Mouse (Mus musculus) forebrain, embryonic 14.5 days (tissue): Measurements from ENCODE around the gene Afap1. TPM values are rescaled to one million over a fixed set of nuclear protein-coding genes. Genes with fewer than 3 reads are reported as not detected.

Experiments used
- ATAC-seq: fragments of 200-750 bp; cut with Nextera tagmentation; 2 replicates; pipeline ENCODE4 v1.8.0; 2017; ENCODE audit warnings: mild to moderate bottlenecking, moderate library complexity
- DNase-seq: peaks from one replicate; pipeline ENCODE4 v3.0.0-alpha.2; 2015; ENCODE audit warnings: low spot score
- H3K27ac ChIP-seq: fragments of 300-500 bp; sonication (generic); 2 replicates; pipeline ENCODE4 v1.5.1; 2014; ENCODE audit warnings: low read depth, mild to moderate bottlenecking, control low read depth, low read length, moderate library complexity
- H3K27me3 ChIP-seq: fragments of 300-500 bp; sonication (generic); replicated peaks from 2 replicates; pipeline ENCODE4 v1.6.1; 2014; ENCODE audit warnings: low read length, control low read depth, mixed read lengths; ENCODE audit not compliant: control insufficient read depth, insufficient read depth
- H3K36me3 ChIP-seq: fragments of 300-500 bp; sonication (generic); 2 replicates; pipeline ENCODE4 v1.6.1; 2014; ENCODE audit warnings: low read length, control low read depth; ENCODE audit not compliant: control insufficient read depth, insufficient read depth
- H3K4me1 ChIP-seq: fragments of 300-500 bp; sonication (generic); 2 replicates; pipeline ENCODE4 v1.6.1; 2014; ENCODE audit warnings: antibody characterized with exemption, low read length, control low read depth; ENCODE audit not compliant: control insufficient read depth, insufficient read depth
- H3K4me2 ChIP-seq: fragments of 300-500 bp; sonication (generic); 2 replicates; pipeline ENCODE4 v1.6.1; 2014; ENCODE audit warnings: mild to moderate bottlenecking, control low read depth, low read length
- H3K4me3 ChIP-seq: fragments of 300-500 bp; sonication (generic); 2 replicates; pipeline ENCODE4 v1.5.1; 2014; ENCODE audit warnings: low read depth, low read length, control low read depth
- H3K9ac ChIP-seq: fragments of 300-500 bp; sonication (generic); 2 replicates; pipeline ENCODE4 v1.6.1; 2014; ENCODE audit warnings: mild to moderate bottlenecking, low read length, control low read depth, moderate library complexity
- H3K9me3 ChIP-seq: fragments of 300-500 bp; sonication (generic); replicated peaks from 2 replicates; pipeline ENCODE4 v1.6.1; 2016; ENCODE audit warnings: low read length, control low read depth, mixed read lengths; ENCODE audit not compliant: control insufficient read depth
- WGBS: fragments of 180-500 bp; shearing (Covaris S2); extraction: QIAGEN DNeasy Blood & Tissue Kit; methylation state at CpG from one replicate; pipeline ENCODE4 v1.1.7; 2014; 5-methylcytosine and 5-hydroxymethylcytosine counted together
- polyA plus RNA-seq: library from polyadenylated mRNA; unstranded; fragments of >200 nt; fragmentation: Nextera tagmentation; extraction: Ambion mirVana; gene quantifications from 2 replicates; pipeline ENCODE4 v1.2.1, GENCODE M21; 2014

The Afap1 gene
- polyA plus RNA-seq, 1 experiment from 2014 or later, result 36.9 TPM

DNA sequence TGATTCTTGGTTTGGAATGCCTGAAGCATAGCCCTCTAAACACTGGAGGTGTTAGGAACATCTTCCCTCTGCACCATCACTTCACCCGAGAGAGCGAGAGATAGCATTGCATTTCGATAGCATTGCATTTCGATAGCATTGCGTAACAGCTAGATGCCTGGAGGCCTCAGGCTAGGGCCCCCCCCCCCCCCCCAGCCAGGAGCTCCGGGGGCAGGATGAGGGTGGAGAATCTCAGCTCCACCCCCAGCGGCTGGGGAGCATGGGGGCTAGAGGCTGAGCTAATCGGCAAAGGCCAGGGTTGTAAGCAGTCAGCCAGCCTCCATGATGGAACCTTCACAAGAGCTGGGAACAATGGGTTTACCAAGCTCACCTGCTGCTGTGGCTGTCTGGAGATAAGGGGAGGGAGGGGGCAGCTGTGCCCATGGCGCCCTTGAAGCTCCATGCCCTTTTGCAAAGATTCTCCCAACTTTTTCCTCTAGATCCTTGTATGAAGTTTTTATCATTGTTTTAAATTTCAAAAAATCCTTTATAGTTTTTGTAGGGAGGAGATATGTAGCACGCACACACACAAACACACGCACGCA, 8.2 kb downstream of the Afap1 start:
- H3K27me3 ChIP-seq, result no peaks in the 10 kb centered on the region
- ATAC-seq (peak; percentile 21; the same call in 1 of the 2 replicates), DNase-seq (no peak)
- no peak overlapping the region for H3K4me2 ChIP-seq
- no peaks in the 10 kb centered on the region for H3K9me3 ChIP-seq
- 49% methylated on average over 12 of the region's 12 CpGs for WGBS
- no peak overlapping the region for H3K27ac ChIP-seq
- no peak overlapping the region; the same call in 1 of the 2 replicates for H3K9ac ChIP-seq
- H3K4me3 ChIP-seq, result no peak overlapping the region
- peaks cover 31% of the 10 kb centered on the region for H3K4me1 ChIP-seq
- peaks cover 3% of the 10 kb centered on the region; the same call in 1 of the 2 replicates for H3K36me3 ChIP-seq

DNA sequence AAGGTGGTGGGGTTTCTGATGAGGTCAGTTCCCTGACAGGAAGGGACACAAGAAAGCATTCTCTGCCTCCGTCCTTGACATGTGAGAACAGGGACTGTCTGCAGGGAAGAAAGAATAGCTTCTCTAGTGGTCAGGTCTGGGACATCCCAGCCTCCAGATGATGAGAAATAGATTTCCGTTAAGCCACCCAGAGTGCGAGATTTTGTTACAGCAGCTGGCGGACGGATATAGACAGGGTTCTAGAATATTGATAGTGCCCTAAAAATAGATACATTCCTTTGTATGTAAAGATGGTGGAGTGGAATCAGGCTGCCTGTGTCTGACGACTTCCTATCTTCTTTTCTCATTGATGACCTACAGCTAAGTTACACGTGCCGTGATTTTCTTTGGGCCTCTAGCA, 10.3 kb downstream of the Afap1 start:
- Histone ChIP-seq H3K4me3 (no peak overlapping the region), H3K4me2 (no peak overlapping the region), H3K9me3 (no peaks in the 10 kb centered on the region), H3K27ac (no peak overlapping the region), H3K4me1 (peaks cover 33% of the 10 kb centered on the region), H3K27me3 (no peaks in the 10 kb centered on the region), H3K9ac (no peak overlapping the region), H3K36me3 (peaks cover 3% of the 10 kb centered on the region; the same call in 1 of the 2 replicates)
- DNase-seq, result no peak
- WGBS, result 79% methylated on average over 8 of the region's 8 CpGs
- ATAC-seq, result no peak

DNA sequence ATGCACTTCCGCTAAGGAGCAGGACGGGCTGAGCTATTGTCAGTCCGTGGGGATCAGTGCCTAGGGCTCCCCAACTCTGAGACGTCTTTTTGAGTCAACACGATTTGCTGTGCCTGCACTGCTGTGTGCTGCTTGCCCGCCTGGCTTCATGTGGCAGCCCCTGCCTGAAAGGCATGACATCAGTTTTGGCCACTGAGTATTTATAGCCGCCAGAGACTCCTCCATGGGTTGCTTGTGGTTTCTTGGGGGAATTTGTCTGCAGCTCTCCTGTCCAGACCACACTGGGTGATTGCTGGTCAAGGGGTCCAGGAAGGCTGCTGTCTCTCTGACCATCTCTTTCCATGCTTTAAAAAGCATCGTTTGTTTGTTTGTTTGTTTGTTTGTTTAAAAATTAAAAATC, 12.2 kb downstream of the Afap1 start:
- Histone ChIP-seq H3K27me3 (no peaks in the 10 kb centered on the region), H3K9ac (no peak overlapping the region), H3K36me3 (no peaks in the 10 kb centered on the region), H3K27ac (no peak overlapping the region), H3K4me1 (peaks cover 46% of the 10 kb centered on the region), H3K4me2 (no peak overlapping the region), H3K9me3 (no peaks in the 10 kb centered on the region), H3K4me3 (no peak overlapping the region)
- DNase-seq (no peak), ATAC-seq (no peak)
- 50% methylated on average over 8 of the region's 8 CpGs for WGBS

DNA sequence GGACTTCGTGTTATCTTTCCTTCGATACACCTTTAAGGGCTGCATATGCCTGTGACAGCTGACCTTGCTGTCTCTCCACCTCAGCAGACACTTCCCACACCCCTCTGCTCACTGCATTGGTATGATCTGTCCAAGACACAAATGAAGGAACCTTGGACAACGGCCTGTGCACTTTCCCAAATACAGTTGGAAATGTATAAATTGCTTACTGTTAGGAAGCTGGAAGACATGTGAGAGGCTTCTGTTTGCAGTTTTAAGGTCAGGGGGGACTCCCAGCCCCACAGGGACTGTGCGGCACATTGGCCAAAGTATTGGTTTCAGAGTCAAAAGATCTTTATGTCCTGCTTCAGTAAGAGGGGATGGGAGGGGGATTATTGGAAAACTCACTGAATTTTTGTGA, 14.0 kb downstream of the Afap1 start:
- H3K9ac ChIP-seq, result no peak overlapping the region

DNA sequence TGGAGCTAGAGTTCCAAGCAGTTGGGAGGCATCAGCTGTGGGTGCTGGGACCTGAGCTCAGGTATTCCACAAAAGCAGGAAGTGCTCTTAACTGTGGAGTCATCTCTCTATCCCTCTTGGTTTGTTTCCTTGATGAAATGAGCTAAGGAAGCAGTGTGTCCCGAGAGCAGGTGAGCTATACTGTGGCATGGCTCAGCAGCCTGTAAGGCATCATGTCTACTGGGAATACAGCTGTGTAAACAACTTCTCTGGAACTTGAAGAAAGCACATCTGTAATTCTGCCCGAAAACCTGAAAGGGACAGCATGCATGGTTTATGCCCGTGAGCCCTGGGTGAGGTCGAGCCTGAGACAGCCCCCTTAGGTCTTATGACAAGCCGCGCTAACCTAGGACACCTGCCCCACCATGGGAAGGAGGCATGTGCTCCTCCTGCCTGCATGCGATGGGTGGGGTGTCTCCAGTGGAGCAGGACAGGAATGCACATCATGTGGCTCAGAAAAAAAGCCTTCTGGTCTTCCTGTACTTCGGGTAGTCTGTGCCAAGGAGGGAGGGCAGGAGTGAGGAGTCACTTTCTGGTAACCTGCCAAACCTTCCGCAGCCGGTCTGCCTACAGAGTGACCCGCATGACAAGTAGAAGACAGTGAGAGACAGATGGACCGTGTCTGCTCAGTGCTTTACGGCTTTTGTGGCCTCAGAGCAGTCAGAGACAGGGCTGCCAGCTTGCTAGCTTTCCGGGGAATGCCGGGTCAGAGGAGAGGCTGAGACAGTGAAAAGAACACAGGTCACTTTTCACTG, 14.7 kb downstream of the Afap1 start:
- H3K27ac ChIP-seq, result peak overlapping the region; percentile 58; the same call in 1 of the 2 replicates
- DNase-seq, result peak; percentile 89
- peaks cover 36% of the 10 kb centered on the region for H3K4me1 ChIP-seq
- no peaks in the 10 kb centered on the region for H3K27me3 ChIP-seq
- no peak overlapping the region for H3K9ac ChIP-seq
- H3K4me3 ChIP-seq, result no peak overlapping the region
- peak; percentile 89 for ATAC-seq
- 38% methylated on average over 15 of the region's 15 CpGs for WGBS
- no peaks in the 10 kb centered on the region for H3K36me3 ChIP-seq
- H3K9me3 ChIP-seq, result no peaks in the 10 kb centered on the region
- peak overlapping the region; percentile 3; the same call in 1 of the 2 replicates for H3K4me2 ChIP-seq

More for the DNA sequence above, 14.0 kb downstream of the Afap1 start:
- no peak for ATAC-seq
- no peak for DNase-seq
- H3K9me3 ChIP-seq, result no peaks in the 10 kb centered on the region
- H3K27me3 ChIP-seq, result no peaks in the 10 kb centered on the region
- H3K4me3 ChIP-seq, result no peak overlapping the region
- peaks cover 36% of the 10 kb centered on the region for H3K4me1 ChIP-seq
- H3K36me3 ChIP-seq, result no peaks in the 10 kb centered on the region
- no peak overlapping the region for H3K27ac ChIP-seq
- WGBS, result 93% methylated on average over 4 of the region's 4 CpGs
- H3K4me2 ChIP-seq, result no peak overlapping the region

DNA sequence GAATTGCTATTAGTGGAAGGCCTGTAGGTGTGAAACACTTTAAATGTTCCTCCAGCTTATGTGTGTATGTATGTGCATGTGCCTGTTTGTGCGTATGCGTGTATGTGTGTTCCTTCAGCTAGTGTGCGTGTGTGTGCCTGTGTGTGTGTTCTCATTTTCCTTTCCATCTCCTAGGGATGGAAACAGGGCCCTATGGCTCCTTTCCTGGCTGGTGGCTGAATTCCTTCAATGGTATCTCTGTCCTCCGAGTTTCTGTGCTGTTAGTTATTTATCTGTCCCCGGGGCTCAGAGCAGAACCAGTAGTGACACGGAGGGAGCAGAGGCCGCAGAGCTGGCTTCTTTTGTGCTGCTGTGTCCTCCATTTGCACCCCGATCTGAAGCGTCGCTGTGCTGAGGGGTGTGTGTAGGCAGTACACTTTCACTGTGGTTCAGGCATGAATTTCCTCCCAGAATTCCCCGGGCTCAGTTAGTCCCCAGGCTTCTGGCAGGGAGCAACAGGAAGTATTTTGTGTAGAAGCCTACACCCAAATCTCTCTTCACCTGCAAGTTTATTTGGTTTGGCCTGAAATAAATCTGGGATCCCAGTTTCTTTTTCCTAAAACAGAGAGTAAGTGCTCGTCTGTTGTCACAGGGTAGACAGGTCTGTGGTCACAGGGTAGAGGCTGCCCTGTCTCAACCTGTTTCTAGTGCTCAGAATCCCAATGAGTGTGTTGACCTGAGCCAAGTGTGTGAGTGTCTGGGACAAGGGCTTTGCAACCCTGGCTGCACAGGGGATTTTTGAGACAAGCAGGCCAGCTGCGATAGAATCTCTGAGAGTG, 15.7 kb downstream of the Afap1 start:
- Histone ChIP-seq H3K9ac (peak overlapping the region; percentile 13), H3K4me1 (peaks cover 36% of the 10 kb centered on the region)

DNA sequence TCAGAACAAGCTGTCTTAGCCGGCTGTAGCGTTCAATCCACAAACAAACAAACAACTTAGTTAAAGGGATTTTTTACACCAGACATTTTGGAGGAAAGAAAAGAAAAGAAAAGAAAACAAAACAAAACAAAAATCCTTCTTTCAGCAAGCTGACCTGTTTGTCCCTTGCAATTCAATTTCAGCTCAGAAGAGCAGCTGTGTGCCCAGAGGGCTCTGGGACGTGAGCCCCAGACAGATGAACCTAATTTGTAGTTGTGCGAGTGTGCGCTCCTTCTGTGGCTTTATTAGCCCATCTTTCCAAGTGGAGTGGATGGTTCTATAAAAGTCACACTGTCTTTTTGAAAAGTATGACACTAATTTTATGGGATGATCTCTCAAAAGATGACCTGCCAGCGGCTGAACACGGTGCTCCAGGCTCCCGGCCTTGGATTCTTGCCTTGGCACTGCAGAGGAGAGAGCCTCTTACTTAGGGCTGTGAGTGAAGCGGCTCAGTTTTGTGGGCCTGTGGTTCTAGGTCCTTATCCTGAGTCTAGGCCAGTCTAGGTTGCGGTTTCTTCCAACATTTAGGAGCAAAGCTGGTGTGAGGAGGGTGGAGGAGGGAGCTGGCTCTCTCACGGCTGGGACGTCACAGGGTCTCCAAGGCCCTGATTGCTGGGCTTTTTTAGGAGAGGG, 22.6 kb downstream of the Afap1 start:
- Histone ChIP-seq H3K4me3 (no peak overlapping the region), H3K9ac (no peak overlapping the region), H3K27ac (no peak overlapping the region; the same call in 1 of the 2 replicates), H3K4me1 (peaks cover 37% of the 10 kb centered on the region), H3K4me2 (no peak overlapping the region), H3K9me3 (no peaks in the 10 kb centered on the region), H3K27me3 (no peaks in the 10 kb centered on the region), H3K36me3 (no peaks in the 10 kb centered on the region)
- 67% methylated on average over 12 of the region's 12 CpGs for WGBS
- ATAC-seq, result no peak
- peak; percentile 52 for DNase-seq

More for the DNA sequence above, 15.7 kb downstream of the Afap1 start:
- WGBS, result 86% methylated on average over 13 of the region's 13 CpGs
- DNase-seq (no peak), ATAC-seq (peak; percentile 14; the same call in 1 of the 2 replicates)
- no peaks in the 10 kb centered on the region for H3K27me3 ChIP-seq
- peak overlapping the region; percentile 58; the same call in 1 of the 2 replicates for H3K27ac ChIP-seq
- peak overlapping the region; percentile 3; the same call in 1 of the 2 replicates for H3K4me2 ChIP-seq
- H3K4me3 ChIP-seq, result no peak overlapping the region
- H3K9me3 ChIP-seq, result no peaks in the 10 kb centered on the region
- H3K36me3 ChIP-seq, result no peaks in the 10 kb centered on the region

DNA sequence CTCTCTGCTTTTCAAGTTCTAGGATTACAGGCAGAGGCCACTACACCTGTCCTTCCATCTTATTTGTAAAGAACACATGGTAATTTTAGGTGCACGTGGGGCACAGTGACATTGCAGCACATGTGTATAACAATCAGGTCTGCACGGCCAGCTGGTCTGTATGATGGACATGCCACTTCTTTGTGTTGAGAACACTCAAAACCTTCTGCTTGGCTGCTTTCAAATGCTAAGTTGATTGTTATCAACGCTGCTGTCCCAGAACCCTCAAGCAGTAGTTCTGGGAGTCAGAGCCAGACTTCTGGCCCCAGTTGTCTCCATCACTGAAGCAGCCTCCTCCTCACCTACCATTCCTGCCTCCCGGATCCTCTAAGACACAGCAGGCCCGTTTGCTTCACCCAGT, 23.5 kb downstream of the Afap1 start:
- no peak overlapping the region for H3K27ac ChIP-seq
- H3K4me3 ChIP-seq, result no peak overlapping the region

More for the DNA sequence above, 23.5 kb downstream of the Afap1 start:
- ATAC-seq, result no peak
- no peak overlapping the region for H3K4me2 ChIP-seq
- DNase-seq, result no peak
- no peaks in the 10 kb centered on the region for H3K9me3 ChIP-seq
- no peaks in the 10 kb centered on the region for H3K36me3 ChIP-seq
- no peak overlapping the region for H3K9ac ChIP-seq
- H3K4me1 ChIP-seq, result peaks cover 42% of the 10 kb centered on the region
- no peaks in the 10 kb centered on the region for H3K27me3 ChIP-seq
- 48% methylated on average over 5 of the region's 5 CpGs for WGBS
